Mouse (Mus musculus): ENCODE data around the gene Tcf12. TPM values are rescaled to one million over a fixed set of nuclear protein-coding genes. Genes with fewer than 3 reads are reported as not detected.

Gene Tcf12
- total RNA-seq, 2 experiments from 2014 or later: 120 TPM

GRCm38 (mm10) chr9:71930431-71931357 is 181.0 kb downstream of the Tcf12 start:
- DNase-seq (ENCODE audit: low spot score in 2 of 2): no peak

GRCm38 (mm10) chr9:71916662-71916953 is 195.1 kb downstream of the Tcf12 start:
- DNase-seq (ENCODE audit: low spot score in 2 of 2): no peak

- no peak for DNase-seq (ENCODE audit: low spot score in 2 of 2)
Observed at GRCm38 (mm10) chr9:71915871-71916661, 195.6 kb downstream of the Tcf12 start.

GRCm38 (mm10) chr9:71906522-71906921 is 205.1 kb downstream of the Tcf12 start:
- no peak for DNase-seq (ENCODE audit: low spot score in 2 of 2)

- no peak for DNase-seq (ENCODE audit: low spot score in 2 of 2)
Observed at GRCm38 (mm10) chr9:71898852-71899251, 212.8 kb downstream of the Tcf12 start.

- DNase-seq (ENCODE audit: low spot score in 2 of 2): no peak
Observed at GRCm38 (mm10) chr9:71897399-71897798, 214.3 kb downstream of the Tcf12 start.

- DNase-seq (ENCODE audit: low spot score in 2 of 2): no peak
Observed at GRCm38 (mm10) chr9:71895931-71896724, 215.5 kb downstream of the Tcf12 start.

- no peak for DNase-seq (ENCODE audit: low spot score in 2 of 2)
Observed at GRCm38 (mm10) chr9:71895291-71895690, 216.4 kb downstream of the Tcf12 start.

GRCm38 (mm10) chr9:71894943-71895286 is 216.8 kb downstream of the Tcf12 start:
- DNase-seq (ENCODE audit: low spot score in 2 of 2): no peak

GRCm38 (mm10) chr9:71894246-71894942 is 217.3 kb downstream of the Tcf12 start:
- no peak for DNase-seq (ENCODE audit: low spot score in 2 of 2)

- no peak for DNase-seq (ENCODE audit: low spot score in 2 of 2)
Observed at GRCm38 (mm10) chr9:71888450-71888849, 223.2 kb downstream of the Tcf12 start.

- DNase-seq (ENCODE audit: low spot score in 2 of 2): no peak
Observed at GRCm38 (mm10) chr9:71880629-71881028, 231.0 kb downstream of the Tcf12 start.

- no peak for DNase-seq (ENCODE audit: low spot score in 2 of 2)
Observed at GRCm38 (mm10) chr9:71879972-71880371, 231.7 kb downstream of the Tcf12 start.

- no peak for DNase-seq (ENCODE audit: low spot score in 2 of 2)
Observed at GRCm38 (mm10) chr9:71879415-71879814, 232.3 kb downstream of the Tcf12 start.

GRCm38 (mm10) chr9:71877867-71878266 is 233.8 kb downstream of the Tcf12 start:
- DNase-seq (ENCODE audit: low spot score in 2 of 2): no peak

- no peak for DNase-seq (ENCODE audit: low spot score in 2 of 2)
Observed at GRCm38 (mm10) chr9:71874761-71875160, 236.9 kb downstream of the Tcf12 start.

- DNase-seq (ENCODE audit: low spot score in 2 of 2): no peak
Observed at GRCm38 (mm10) chr9:71874035-71874572, 237.6 kb downstream of the Tcf12 start.

GRCm38 (mm10) chr9:71863338-71863737 is 248.3 kb downstream of the Tcf12 start:
- DNase-seq (ENCODE audit: low spot score in 2 of 2): no peak

- DNase-seq (ENCODE audit: low spot score in 2 of 2): no peak
Observed at GRCm38 (mm10) chr9:71861629-71862028, 250.0 kb downstream of the Tcf12 start.

GRCm38 (mm10) chr9:71857926-71858325 is 253.7 kb downstream of the Tcf12 start:
- no peak for DNase-seq (ENCODE audit: low spot score in 2 of 2)

- DNase-seq (ENCODE audit: low spot score in 2 of 2): no peak
Observed at GRCm38 (mm10) chr9:71853904-71854303, 257.8 kb downstream of the Tcf12 start.
